Comparison of ENCODE assay signal across 7 mouse cellular contexts in genomic region chr9:21366541-21367220, GRCm38 (mm10). TPM values are rescaled to one million over a fixed set of nuclear protein-coding genes. Genes with fewer than 3 reads are reported as not detected.
DNase-seq lines count a peak whose midpoint lies in the region; ATAC-seq and TF ChIP-seq lines count a peak whose summit lies in the region.

No protein-coding gene starts in this region.

- H3K9ac ChIP-seq in intestine, embryonic 16.5 days (ENCODE audit: low read depth, low read length): peak overlapping the region; percentile 57

- H3K4me2 ChIP-seq in intestine, embryonic 16.5 days (ENCODE audit: low read depth, low read length): peak overlapping the region; percentile 56

- peak; percentile 7 for ATAC-seq in intestine, embryonic 16.5 days
- ATAC-seq in megakaryocyte-erythroid progenitor cell, adult 5-6 weeks (replicated peaks; ENCODE audit: low FRiP score, low TSS enrichment, poor library complexity, severe bottlenecking): peak; percentile 42

- H3K36me3 ChIP-seq in intestine, embryonic 16.5 days (ENCODE audit: control insufficient read depth, insufficient read depth, low read length): peaks cover 2% of the 10 kb centered on the region
- H3K36me3 ChIP-seq in small intestine, adult 2 months (ENCODE audit: control insufficient read depth, insufficient read depth, low read length): no peaks in the 10 kb centered on the region

- peak; percentile 71 to 90 for DNase-seq in adrenal gland, adult (ENCODE audit: inconsistent age in 2 of 2, low spot score in 1 of 2)
- DNase-seq in cerebellum, postnatal 10 days: peak; percentile 73 to 82
- peak; percentile 64 for DNase-seq in gastrocnemius, adult 18-20 months (ENCODE audit: low spot score)
- DNase-seq in left cerebral cortex, postnatal 14 days (ENCODE audit: low spot score in 2 of 2): peak; percentile 72 to 80

- intact Hi-C loops in left cerebral cortex, postnatal 14 days (cut with DNase I): loop anchor here (2.0 kb wide), 1 partner anchor 44 kb away; the partner anchor contains the start of gene Qtrt1

- no peaks in the 10 kb centered on the region for H3K9me3 ChIP-seq in intestine, embryonic 16.5 days (ENCODE audit: control insufficient read depth, low read length)

- peak; percentile 2; the same call in 1 of the 2 replicates for TF ChIP-seq CTCF in small intestine, adult 2 months (IDR thresholded peaks at IDR 0.05; ENCODE audit: extremely low read depth, insufficient read length, insufficient replicate concordance, low read depth, low read length)

- TF ChIP-seq POLR2A in small intestine, adult 2 months (IDR thresholded peaks at IDR 0.05; ENCODE audit: low read depth, low read length): no peak

- H3K4me1 ChIP-seq in intestine, embryonic 16.5 days (ENCODE audit: control insufficient read depth, insufficient read depth, low read length): peaks cover 14% of the 10 kb centered on the region; the same call in 1 of the 2 replicates
- peaks cover 3% of the 10 kb centered on the region for H3K4me1 ChIP-seq in small intestine, adult 2 months (ENCODE audit: control insufficient read depth, insufficient read depth, insufficient read length, low read length)

- peak overlapping the region; percentile 85 for H3K27ac ChIP-seq in intestine, embryonic 16.5 days (ENCODE audit: low read length)
- peak overlapping the region; percentile 84 for H3K27ac ChIP-seq in small intestine, adult 2 months (ENCODE audit: insufficient read depth, low read depth, low read length)

- 29% methylated on average over 14 of the region's 14 CpGs for WGBS in intestine, embryonic 16.5 days
- WGBS in small intestine, adult 2 months: 21% methylated on average over 14 of the region's 14 CpGs

- peak overlapping the region; percentile 82 for H3K4me3 ChIP-seq in intestine, embryonic 16.5 days (ENCODE audit: low read length)
- peak overlapping the region; percentile 52 for H3K4me3 ChIP-seq in small intestine, adult 2 months (ENCODE audit: low read depth, low read length)

- H3K27me3 ChIP-seq in intestine, embryonic 16.5 days (replicated peaks; ENCODE audit: control insufficient read depth, insufficient read depth, low read length): no peaks in the 10 kb centered on the region
- H3K27me3 ChIP-seq in small intestine, adult 2 months (ENCODE audit: control insufficient read depth, insufficient read depth, low read length): no peaks in the 10 kb centered on the region

RNA-seq across cellular contexts. Expression of gene Ilf3, which starts 1.0 kb away (rescaled TPM):
- total RNA-seq in gastrocnemius, adult 18-20 months (2021): 10 to 100 TPM; 17.3 to 22.2 TPM
- polyA plus RNA-seq in intestine, embryonic 16.5 days (2015; fragmentation: Nextera tagmentation; extraction: Ambion mirVana): 119 and 127 TPM in 2 replicates
- 10 to 100 TPM; 69.8 to 78.8 TPM for total RNA-seq in left cerebral cortex, postnatal 14 days (2021)
- 76.3 and 86.0 TPM in 2 replicates for total RNA-seq in megakaryocyte-erythroid progenitor cell, adult 5-6 weeks (2014; fragmentation: Nextera tagmentation)
- total RNA-seq in megakaryocyte-erythroid progenitor cell, adult 5-6 weeks (2017): 67.3 and 88.4 TPM in 2 replicates
- polyA plus RNA-seq in small intestine, adult 2 months (2012; rRNA removed): 18.8 and 30.7 TPM in 2 replicates

RNA-seq across cellular contexts. Expression of gene Qtrt1, which starts 45.0 kb away (rescaled TPM):
- 1 to 10 TPM; 5.8 to 6.3 TPM for total RNA-seq in gastrocnemius, adult 18-20 months (2021)
- 51.1 and 60.3 TPM in 2 replicates for polyA plus RNA-seq in intestine, embryonic 16.5 days (2015; fragmentation: Nextera tagmentation; extraction: Ambion mirVana)
- 10 to 100 TPM; 24.3 to 26.2 TPM for total RNA-seq in left cerebral cortex, postnatal 14 days (2021)
- 56.6 and 56.8 TPM in 2 replicates for total RNA-seq in megakaryocyte-erythroid progenitor cell, adult 5-6 weeks (2014; fragmentation: Nextera tagmentation)
- total RNA-seq in megakaryocyte-erythroid progenitor cell, adult 5-6 weeks (2017): 23.5 and 36.1 TPM in 2 replicates
- polyA plus RNA-seq in small intestine, adult 2 months (2012; rRNA removed): 30.1 and 32.8 TPM in 2 replicates

RNA-seq across cellular contexts. Expression of gene Slc44a2, which starts 46.2 kb away (rescaled TPM):
- 100 to 1,000 TPM; 159 to 162 TPM for total RNA-seq in gastrocnemius, adult 18-20 months (2021)
- 44.6 and 50.2 TPM in 2 replicates for polyA plus RNA-seq in intestine, embryonic 16.5 days (2015; fragmentation: Nextera tagmentation; extraction: Ambion mirVana)
- 10 to 100 TPM; 56.2 to 56.5 TPM for total RNA-seq in left cerebral cortex, postnatal 14 days (2021)
- 25.8 and 30.7 TPM in 2 replicates for total RNA-seq in megakaryocyte-erythroid progenitor cell, adult 5-6 weeks (2014; fragmentation: Nextera tagmentation)
- total RNA-seq in megakaryocyte-erythroid progenitor cell, adult 5-6 weeks (2017): 22.6 and 23.7 TPM in 2 replicates
- polyA plus RNA-seq in small intestine, adult 2 months (2012; rRNA removed): 11.9 and 12.7 TPM in 2 replicates

RNA-seq across cellular contexts. Expression of gene Ap1m2, which starts 54.5 kb away (rescaled TPM):
- total RNA-seq in gastrocnemius, adult 18-20 months (2021): not detected
- 158 and 172 TPM in 2 replicates for polyA plus RNA-seq in intestine, embryonic 16.5 days (2015; fragmentation: Nextera tagmentation; extraction: Ambion mirVana)
- 1 to 10 TPM in 1 of 2 experiments, under 1 TPM in 1; 0.13 to 2.3 TPM for total RNA-seq in left cerebral cortex, postnatal 14 days (2021)
- total RNA-seq in megakaryocyte-erythroid progenitor cell, adult 5-6 weeks (2014; fragmentation: Nextera tagmentation): 0.42 TPM in 1 of 2 replicates, not detected in the other
- not detected in 2 replicates for total RNA-seq in megakaryocyte-erythroid progenitor cell, adult 5-6 weeks (2017)
- polyA plus RNA-seq in small intestine, adult 2 months (2012; rRNA removed): 36.4 and 69.5 TPM in 2 replicates

RNA-seq across cellular contexts. Expression of gene Dnm2, which starts 58.0 kb away (rescaled TPM):
- 10 to 100 TPM; 37.0 to 38.6 TPM for total RNA-seq in gastrocnemius, adult 18-20 months (2021)
- polyA plus RNA-seq in intestine, embryonic 16.5 days (2015; fragmentation: Nextera tagmentation; extraction: Ambion mirVana): 77.7 and 82.5 TPM in 2 replicates
- total RNA-seq in left cerebral cortex, postnatal 14 days (2021): 10 to 100 TPM; 55.8 to 65.8 TPM
- total RNA-seq in megakaryocyte-erythroid progenitor cell, adult 5-6 weeks (2014; fragmentation: Nextera tagmentation): 62.6 and 81.4 TPM in 2 replicates
- total RNA-seq in megakaryocyte-erythroid progenitor cell, adult 5-6 weeks (2017): 58.7 and 63.8 TPM in 2 replicates
- polyA plus RNA-seq in small intestine, adult 2 months (2012; rRNA removed): 179 and 517 TPM in 2 replicates

Comparison
In these comparisons a context has a peak if more than half of its experiments do, and no peak if none do; other contexts are left out.
1. Peak in every context shown above with its lines: DNase-seq, ATAC-seq, H3K4me3 ChIP-seq and H3K27ac ChIP-seq.